ENCODE assay signal across 7 mouse cellular contexts in the genomic region with DNA sequence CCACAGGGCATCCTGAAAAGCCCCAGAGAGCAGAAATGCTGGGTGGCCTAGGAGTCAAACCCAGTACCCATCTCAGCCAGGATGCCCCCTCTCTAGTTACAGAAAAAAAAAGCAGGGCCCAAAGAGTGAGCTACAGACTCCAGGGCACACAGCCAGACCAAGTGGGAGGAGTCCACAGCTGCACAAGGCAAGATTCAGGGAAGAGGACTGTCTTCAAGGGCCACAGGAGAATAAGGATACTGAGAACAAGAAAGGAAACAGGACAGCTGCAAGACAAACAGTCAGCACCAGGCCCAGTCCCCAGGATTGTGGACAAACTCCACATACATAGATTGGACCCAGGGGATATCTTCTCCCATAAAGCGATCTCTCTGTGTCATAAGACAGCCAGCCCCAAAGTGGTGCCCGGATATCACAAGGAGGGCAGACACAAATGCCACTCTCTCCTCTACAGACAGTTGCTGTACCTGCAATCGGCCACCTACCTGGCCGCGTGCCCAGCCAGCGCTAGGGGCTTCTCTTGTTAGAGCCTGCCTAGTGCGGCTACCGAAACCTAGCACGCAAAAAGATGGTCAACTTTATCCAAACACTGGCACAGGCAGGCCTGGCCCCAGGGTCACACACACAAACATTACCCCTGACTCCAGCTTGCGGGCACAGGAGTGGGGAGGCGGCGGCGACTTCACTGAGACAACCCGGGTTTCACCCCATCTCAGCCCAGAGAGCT. TPM values are rescaled to one million over a fixed set of nuclear protein-coding genes. Genes with fewer than 3 reads are reported as not detected.
DNase-seq lines count a peak whose midpoint lies in the region; ATAC-seq lines count a peak whose summit lies in the region.

No protein-coding gene starts in this region.

- no peak for ATAC-seq in lung, embryonic 15.5 days (ENCODE audit: borderline replicate concordance, extremely low read depth, low FRiP score, low TSS enrichment)
- no peak for ATAC-seq in intestine, embryonic 14.5 days (replicated peaks; ENCODE audit: low FRiP score, low TSS enrichment, low read depth)
- 0 out of 2 replicates have a peak, but pooled peaks have one; percentile 2 for ATAC-seq in neural tube, embryonic 14.5 days (ENCODE audit: low read depth)

- H3K9ac ChIP-seq in lung, embryonic 15.5 days = peak overlapping the region; percentile 28; the same call in 1 of the 2 replicates
- peak overlapping the region; percentile 32 for H3K9ac ChIP-seq in intestine, embryonic 14.5 days (ENCODE audit: low read length)
- peak overlapping the region; percentile 69 for H3K9ac ChIP-seq in neural tube, embryonic 14.5 days (replicated peaks; ENCODE audit: low read depth, low read length)

- peaks cover 26% of the 10 kb centered on the region for H3K36me3 ChIP-seq in lung, embryonic 15.5 days
- peaks cover 32% of the 10 kb centered on the region for H3K36me3 ChIP-seq in forebrain, embryonic 10.5 days (replicated peaks)
- H3K36me3 ChIP-seq in intestine, embryonic 14.5 days (ENCODE audit: control insufficient read depth, insufficient read depth, low read length) = peaks cover 28% of the 10 kb centered on the region
- H3K36me3 ChIP-seq in neural tube, embryonic 14.5 days (ENCODE audit: control insufficient read depth, insufficient read depth, low read length) = no peaks in the 10 kb centered on the region

- peak overlapping the region; percentile 74 for H3K4me2 ChIP-seq in lung, embryonic 15.5 days
- peak overlapping the region; percentile 78 for H3K4me2 ChIP-seq in intestine, embryonic 14.5 days (ENCODE audit: low read length)
- peak overlapping the region; percentile 74 for H3K4me2 ChIP-seq in neural tube, embryonic 14.5 days (ENCODE audit: low read depth, low read length)

- peaks cover 21% of the 10 kb centered on the region for H3K4me1 ChIP-seq in lung, embryonic 15.5 days
- H3K4me1 ChIP-seq in forebrain, embryonic 10.5 days = peaks cover 48% of the 10 kb centered on the region
- peaks cover 15% of the 10 kb centered on the region for H3K4me1 ChIP-seq in intestine, embryonic 14.5 days (replicated peaks; ENCODE audit: control insufficient read depth, insufficient read depth, low read length)
- peaks cover 7% of the 10 kb centered on the region for H3K4me1 ChIP-seq in neural tube, embryonic 14.5 days (ENCODE audit: control insufficient read depth, insufficient read depth, low read length)

- H3K27me3 ChIP-seq in lung, embryonic 15.5 days = peaks cover 16% of the 10 kb centered on the region; the same call in 1 of the 2 replicates
- peaks cover 60% of the 10 kb centered on the region for H3K27me3 ChIP-seq in forebrain, embryonic 10.5 days (ENCODE audit: poor library complexity, severe bottlenecking)
- 0 out of 2 replicates have a peak, but pooled peaks cover 11% of the 10 kb centered on the region for H3K27me3 ChIP-seq in intestine, embryonic 14.5 days (replicated peaks; ENCODE audit: control insufficient read depth, insufficient read depth, low read length)
- no peaks in the 10 kb centered on the region for H3K27me3 ChIP-seq in neural tube, embryonic 14.5 days (ENCODE audit: control insufficient read depth, insufficient read depth, low read length)

- intact Hi-C loops in left cerebral cortex, postnatal 14 days (cut with DNase I) = loop anchor here (5.0 kb wide), 2 partner anchors 42 to 87 kb away; a partner anchor contains a TSS

- no peaks in the 10 kb centered on the region for H3K9me3 ChIP-seq in lung, embryonic 15.5 days
- no peaks in the 10 kb centered on the region for H3K9me3 ChIP-seq in forebrain, embryonic 10.5 days
- H3K9me3 ChIP-seq in intestine, embryonic 14.5 days (ENCODE audit: control insufficient read depth, low read length) = no peaks in the 10 kb centered on the region
- no peaks in the 10 kb centered on the region for H3K9me3 ChIP-seq in neural tube, embryonic 14.5 days (ENCODE audit: control insufficient read depth, low read length)

- no peak overlapping the region for H3K27ac ChIP-seq in lung, embryonic 15.5 days
- H3K27ac ChIP-seq in forebrain, embryonic 10.5 days = peak overlapping the region; percentile 81
- H3K27ac ChIP-seq in intestine, embryonic 14.5 days (ENCODE audit: low read depth) = no peak overlapping the region
- H3K27ac ChIP-seq in neural tube, embryonic 14.5 days (ENCODE audit: low read depth, low read length) = no peak overlapping the region

- H3K4me3 ChIP-seq in lung, embryonic 15.5 days = peak overlapping the region; percentile 39
- peak overlapping the region; percentile 71 for H3K4me3 ChIP-seq in forebrain, embryonic 10.5 days
- H3K4me3 ChIP-seq in intestine, embryonic 14.5 days (ENCODE audit: low read depth, low read length) = peak overlapping the region; percentile 47
- H3K4me3 ChIP-seq in neural tube, embryonic 14.5 days (ENCODE audit: low read depth, low read length) = peak overlapping the region; percentile 43

- DNase-seq in lung, postnatal 14 days = no peak
- DNase-seq in forebrain, embryonic 10.5 days (ENCODE audit: extremely low spot score, low spot score) = no peak
- DNase-seq in intestine, embryonic 14.5 days (ENCODE audit: low spot score) = no peak
- DNase-seq in thymus, postnatal 36 days = no peak
- no peak for DNase-seq in left cerebral cortex, postnatal 14 days (ENCODE audit: low spot score in 2 of 2)

- WGBS in lung, embryonic 15.5 days = 14% methylated on average over 14 of the region's 14 CpGs
- 21% methylated on average over 14 of the region's 14 CpGs for WGBS in forebrain, embryonic 10.5 days
- 20% methylated on average over 14 of the region's 14 CpGs for WGBS in intestine, embryonic 14.5 days
- 20% methylated on average over 14 of the region's 14 CpGs for WGBS in neural tube, embryonic 14.5 days

RNA-seq across cellular contexts. Expression of a gene that starts 8.5 kb away (rescaled TPM):
- polyA plus RNA-seq in lung, embryonic 15.5 days (2015; fragmentation: Nextera tagmentation; extraction: Ambion mirVana) = 153 and 156 TPM in 2 replicates
- polyA plus RNA-seq in forebrain, embryonic 10.5 days (2016; fragmentation: Nextera tagmentation; extraction: Ambion mirVana) = 265 and 279 TPM in 2 replicates
- polyA plus RNA-seq in intestine, embryonic 14.5 days (2014; fragmentation: Nextera tagmentation; extraction: Ambion mirVana) = 107 and 113 TPM in 2 replicates
- 10.9 and 16.3 TPM in 2 replicates for polyA plus RNA-seq in neural tube, embryonic 14.5 days (2014; fragmentation: Nextera tagmentation; extraction: Ambion mirVana)
- 1 to 10 TPM; 1.1 to 2.5 TPM for total RNA-seq in left cerebral cortex, postnatal 14 days (2021)

RNA-seq across cellular contexts. Expression of a gene that starts 13.0 kb away (rescaled TPM):
- 0.43 and 0.72 TPM in 2 replicates for polyA plus RNA-seq in lung, embryonic 15.5 days (2015; fragmentation: Nextera tagmentation; extraction: Ambion mirVana)
- polyA plus RNA-seq in forebrain, embryonic 10.5 days (2016; fragmentation: Nextera tagmentation; extraction: Ambion mirVana) = 0.64 and 0.66 TPM in 2 replicates
- polyA plus RNA-seq in intestine, embryonic 14.5 days (2014; fragmentation: Nextera tagmentation; extraction: Ambion mirVana) = 0.27 and 0.30 TPM in 2 replicates
- 0.18 and 0.20 TPM in 2 replicates for polyA plus RNA-seq in neural tube, embryonic 14.5 days (2014; fragmentation: Nextera tagmentation; extraction: Ambion mirVana)
- not detected for total RNA-seq in left cerebral cortex, postnatal 14 days (2021)
